Mouse (Mus musculus) olfactory bulb, adult 2 months (tissue): ENCODE results near the gene Atl2. TPM values are rescaled to one million over a fixed set of nuclear protein-coding genes. Genes with fewer than 3 reads are reported as not detected.

Experiments used
- H3K27ac ChIP-seq: fragments of 200-500 bp; 2 replicates; pipeline ENCODE4 v1.5.1; 2012; ENCODE audit warnings: low read depth, low read length; ENCODE audit not compliant: insufficient read depth
- H3K4me1 ChIP-seq: fragments of 200-500 bp; 2 replicates; pipeline ENCODE4 v1.6.1; 2012; ENCODE audit warnings: low read length; ENCODE audit not compliant: control insufficient read depth, insufficient read depth
- H3K4me3 ChIP-seq: fragments of 200-500 bp; 2 replicates; pipeline ENCODE4 v1.5.1; 2012; ENCODE audit warnings: mild to moderate bottlenecking, low read depth, low read length, moderate library complexity; ENCODE audit not compliant: insufficient read depth
- CTCF ChIP-seq: fragments of 200-500 bp; IDR thresholded peaks from 2 replicates; pipeline ENCODE4 v1.5.1; 2012; ENCODE audit warnings: low read depth, mild to moderate bottlenecking, low read length, moderate library complexity; ENCODE audit not compliant: insufficient read depth
- POLR2A ChIP-seq: fragments of 200-500 bp; IDR thresholded peaks from 2 replicates; pipeline ENCODE4 v1.6.1; 2012; ENCODE audit warnings: mild to moderate bottlenecking, low read depth, low read length, moderate library complexity; ENCODE audit not compliant: insufficient read depth
- WGBS: fragments of 180-500 bp; shearing (Covaris S2); methylation state at CpG from one replicate; pipeline ENCODE4 v1.1.7; 2018; 5-methylcytosine and 5-hydroxymethylcytosine counted together
- polyA plus RNA-seq: library from polyadenylated mRNA; stranded (reverse); fragments of >200 nt; gene quantifications from 2 replicates; pipeline ENCODE4 v1.2.4, GENCODE M21; 2012; ENCODE audit warnings: low replicate concordance; ENCODE audit not compliant: missing spikeins, insufficient read depth, insufficient read length

Gene Atl2
- polyA plus RNA-seq, 1 experiment, result not detected

DNA sequence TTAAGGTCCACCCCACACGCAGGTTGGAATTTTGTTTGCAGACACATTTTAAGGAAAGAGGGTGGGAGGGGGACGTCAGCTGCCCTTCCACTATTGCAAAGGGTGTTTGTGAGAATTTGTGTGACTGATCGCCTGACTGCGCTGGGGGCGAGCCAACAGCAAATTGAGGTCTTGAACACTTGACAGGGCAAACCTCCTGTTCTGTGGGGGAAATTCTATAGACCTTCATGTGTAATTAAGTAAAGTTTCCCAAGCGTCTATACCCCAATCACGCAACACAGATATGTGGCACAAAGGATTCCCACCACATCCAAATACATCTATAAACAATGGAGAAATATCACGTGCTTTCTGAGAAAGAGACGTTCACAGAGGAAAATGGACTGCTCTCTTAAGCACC lies 85.5 kb downstream of the Atl2 start:
- 87% methylated on average over 9 of the region's 9 CpGs for WGBS
- H3K27ac ChIP-seq, result no peak overlapping the region
- no peak overlapping the region for H3K4me3 ChIP-seq
- TF ChIP-seq CTCF, result no peak
- no peak for TF ChIP-seq POLR2A
- no peaks in the 10 kb centered on the region for H3K4me1 ChIP-seq

DNA sequence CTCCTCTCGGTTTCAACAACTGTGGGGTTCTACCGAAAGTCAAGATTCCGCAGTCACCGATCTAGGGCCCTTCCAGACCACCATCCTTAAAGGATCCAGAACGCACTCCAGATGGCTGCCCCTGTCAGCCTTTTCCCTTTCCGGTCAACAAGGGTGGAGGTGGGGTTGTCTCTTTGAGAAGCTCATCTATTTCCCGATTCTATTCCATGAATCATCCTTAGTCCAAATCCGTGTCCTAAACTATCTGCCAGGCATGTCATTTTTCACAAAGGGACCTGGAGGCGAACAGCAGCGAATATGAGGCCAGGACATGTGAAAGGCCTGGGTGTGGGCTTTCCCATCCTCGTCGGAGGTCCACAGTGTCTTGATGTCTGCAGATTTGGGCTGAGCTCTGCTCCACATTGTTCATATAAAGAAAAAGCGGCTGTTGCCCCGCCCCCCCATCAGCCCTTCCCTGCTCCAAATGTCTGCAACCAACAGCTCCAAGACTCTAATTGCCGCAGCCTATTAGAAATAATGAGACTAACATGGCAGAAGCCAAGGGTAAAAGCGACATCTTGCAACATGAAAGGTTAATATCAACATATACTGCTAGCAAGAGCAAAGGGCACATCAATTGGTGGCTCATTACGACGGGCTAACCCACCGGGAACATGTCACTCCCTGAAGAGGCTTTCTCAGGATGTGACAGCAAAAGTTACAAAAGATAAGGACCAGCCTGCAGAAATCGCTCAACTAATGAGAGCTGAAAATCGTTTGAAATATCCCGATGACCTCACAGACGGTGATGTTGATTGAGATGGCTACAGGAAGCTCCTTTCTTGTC lies 86.2 kb downstream of the Atl2 start:
- WGBS, result 79% methylated on average over 23 of the region's 23 CpGs

DNA sequence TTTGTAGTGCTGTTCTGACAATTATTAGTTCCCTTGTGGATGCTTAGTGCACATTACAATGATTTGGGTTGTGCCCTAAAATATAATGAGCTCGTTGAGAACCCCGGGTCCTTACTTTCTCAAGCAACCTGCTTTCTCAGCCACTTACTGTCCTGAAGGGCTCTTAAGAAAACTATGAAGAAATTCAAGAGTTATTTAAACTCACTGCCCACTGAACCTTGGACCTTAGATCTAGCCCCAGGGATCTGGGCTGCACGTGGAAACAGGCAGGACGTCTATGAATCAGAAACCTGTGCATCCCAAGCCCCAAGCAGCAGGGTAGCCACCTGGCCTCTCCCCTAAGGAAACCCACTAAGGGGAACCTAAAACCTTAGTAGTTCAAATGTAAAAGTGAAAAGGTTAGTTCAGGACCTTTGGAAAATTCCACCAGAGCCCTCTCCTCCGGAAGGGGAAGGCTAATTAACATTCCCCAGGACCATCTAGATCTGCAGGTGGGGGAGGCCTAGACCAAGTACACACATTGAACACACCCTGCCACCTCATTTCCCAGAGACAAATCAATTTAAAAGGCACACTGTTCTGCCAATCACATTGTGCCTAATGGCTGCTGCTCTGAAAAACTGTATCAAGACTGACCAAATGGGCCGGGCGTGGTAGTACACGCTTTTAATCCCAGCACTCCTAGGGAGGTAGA lies 88.5 kb downstream of the Atl2 start:
- Histone ChIP-seq H3K4me3 (no peak overlapping the region), H3K27ac (no peak overlapping the region), H3K4me1 (no peaks in the 10 kb centered on the region)
- no peak for TF ChIP-seq CTCF
- TF ChIP-seq POLR2A, result no peak
- 87% methylated on average over 8 of the region's 8 CpGs for WGBS

More for the DNA sequence above, 86.2 kb downstream of the Atl2 start:
- Histone ChIP-seq H3K27ac (no peak overlapping the region), H3K4me3 (no peak overlapping the region), H3K4me1 (no peaks in the 10 kb centered on the region)
- TF ChIP-seq POLR2A (no peak), CTCF (no peak)

DNA sequence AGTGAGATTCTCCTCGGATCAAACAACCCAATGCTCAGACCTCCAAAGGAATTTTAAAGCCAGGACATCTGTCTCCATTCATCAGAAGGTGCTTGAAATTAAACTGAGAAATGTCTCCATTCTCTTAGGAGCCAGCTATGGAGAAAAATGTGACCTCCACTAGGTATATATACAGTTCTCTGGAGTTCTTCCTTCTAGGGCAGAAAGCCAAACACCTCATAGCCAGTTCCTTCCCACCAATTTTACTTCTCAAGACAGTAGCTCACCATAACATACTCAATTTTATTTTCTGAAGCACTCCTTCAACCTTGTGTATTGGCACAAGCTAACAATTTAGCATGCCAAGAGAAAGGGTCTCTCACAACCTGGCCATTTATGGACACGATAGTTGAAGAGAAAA lies 91.2 kb downstream of the Atl2 start:
- Histone ChIP-seq H3K27ac (no peak overlapping the region), H3K4me1 (no peaks in the 10 kb centered on the region), H3K4me3 (no peak overlapping the region)
- TF ChIP-seq CTCF, result no peak
- no peak for TF ChIP-seq POLR2A
- 85% methylated on average over 2 of the region's 2 CpGs for WGBS

DNA sequence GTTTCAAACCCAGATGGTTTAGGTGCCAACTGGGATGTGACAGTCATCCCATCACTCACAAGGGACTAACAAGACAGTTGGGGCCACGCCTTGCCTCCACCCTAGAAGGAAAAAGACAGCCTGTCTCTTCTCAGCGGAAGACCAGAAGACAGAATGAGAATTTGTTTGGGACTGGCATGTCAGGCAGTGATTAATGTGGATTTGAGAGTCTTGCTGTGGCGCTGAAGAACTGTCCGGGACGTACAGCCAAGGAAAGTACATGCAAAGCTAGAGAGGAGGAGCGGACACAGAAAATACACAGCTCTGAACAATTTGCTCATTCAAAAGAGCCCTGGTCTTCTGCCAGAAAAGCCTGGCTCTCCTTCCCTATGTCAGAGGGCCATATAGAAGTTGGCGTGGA lies 93.9 kb downstream of the Atl2 start:
- TF ChIP-seq CTCF (no peak), POLR2A (no peak)

DNA sequence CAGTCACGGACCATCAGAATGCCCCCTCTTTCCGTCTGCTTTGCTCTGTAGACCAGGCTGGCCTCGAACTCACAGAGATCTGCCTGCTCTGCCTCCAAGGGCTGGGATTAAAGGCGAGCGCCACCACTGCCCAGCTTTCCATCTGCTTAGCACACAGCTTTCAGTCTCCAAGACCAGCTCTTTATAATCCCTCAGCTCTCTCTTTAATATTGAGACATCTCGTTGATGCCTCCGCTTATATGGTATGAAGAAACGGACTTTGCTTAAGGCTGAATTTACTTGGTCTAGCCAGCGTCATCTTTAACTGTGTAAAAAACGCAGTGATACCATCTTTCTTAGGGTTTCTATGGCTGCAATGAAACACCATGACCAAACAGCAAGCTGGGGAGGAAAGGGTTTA lies 97.1 kb downstream of the Atl2 start:
- no peak for TF ChIP-seq POLR2A
- no peak for TF ChIP-seq CTCF
- Histone ChIP-seq H3K27ac (no peak overlapping the region), H3K4me1 (no peaks in the 10 kb centered on the region), H3K4me3 (no peak overlapping the region)
- WGBS, result 95% methylated on average over 10 of the region's 10 CpGs

More for the DNA sequence above, 93.9 kb downstream of the Atl2 start:
- Histone ChIP-seq H3K4me1 (no peaks in the 10 kb centered on the region), H3K4me3 (no peak overlapping the region), H3K27ac (no peak overlapping the region)
- WGBS, result 58% methylated on average over 7 of the region's 7 CpGs

Other genes with a start within 250 kb of the Atl2 start
- not detected in 2 replicates for gene Cyp1b1, start 181.1 kb downstream of the Atl2 start, polyA plus RNA-seq
- not detected in 2 replicates for gene Hnrnpll, start 166.2 kb upstream of the Atl2 start, polyA plus RNA-seq
- not detected in 2 replicates for gene Galm, start 231.3 kb upstream of the Atl2 start, polyA plus RNA-seq